Mouse (Mus musculus) C2C12 (cell line): ENCODE measurements around the gene Usp43.

Experiments
- CTCF ChIP-seq: IDR thresholded peaks from one replicate; pipeline ENCODE4 v1.5.1; 2011; ENCODE audit not compliant: control insufficient read depth, insufficient read depth, insufficient read length
- MYOD1 ChIP-seq: IDR thresholded peaks from one replicate; pipeline ENCODE4 v1.6.1; 2011; ENCODE audit warnings: low read depth; ENCODE audit not compliant: control insufficient read depth, insufficient read length
- MYOG ChIP-seq: IDR thresholded peaks from one replicate; pipeline ENCODE4 v1.6.1; 2011; ENCODE audit not compliant: control insufficient read depth, insufficient read length; ENCODE audit errors: extremely low read depth
- USF1 ChIP-seq: IDR thresholded peaks from one replicate; pipeline ENCODE4 v1.6.1; 2011; ENCODE audit warnings: low read depth, mild to moderate bottlenecking, control low read depth, moderate library complexity

GRCm38 (mm10) chr11:67835408-67836078 lies 86.4 kb downstream of the Usp43 start:
- TF ChIP-seq CTCF = no peak
- TF ChIP-seq USF1 = no peak
- TF ChIP-seq MYOG = no peak
- no peak for TF ChIP-seq MYOD1
